Mouse (Mus musculus) B cell, adult 67 days (primary cell): ENCODE results near the gene H2-M10.1. TPM values are rescaled to one million over a fixed set of nuclear protein-coding genes. Genes with fewer than 3 reads are reported as not detected.

Experiments used
- total RNA-seq, 2 experiments: library from RNA; stranded (reverse); gene quantifications; 4 replicates each; pipeline ENCODE4 v1.2.4; 2023

Gene H2-M10.1
- not detected for total RNA-seq

DNA sequence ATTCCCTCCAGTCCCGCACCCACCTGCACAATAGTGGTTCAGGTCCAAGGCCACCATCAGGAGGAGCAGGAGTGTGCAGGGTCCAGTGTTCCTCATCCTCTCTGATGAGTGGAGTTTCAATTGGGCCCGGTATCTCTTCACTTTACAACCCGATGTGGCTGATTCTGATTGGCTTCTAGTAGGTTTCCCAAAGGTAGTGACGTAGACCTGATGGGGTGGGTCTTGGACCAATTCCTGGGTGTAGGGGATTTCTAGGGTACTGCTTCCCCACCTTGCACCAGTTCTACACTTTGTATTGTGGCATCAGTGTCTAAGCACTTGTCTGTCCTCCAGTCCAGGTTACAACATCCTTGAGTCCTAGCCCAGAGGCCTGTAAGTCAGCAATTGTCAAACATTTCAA is at the start of gene H2-M10.1:
Gene H2-M10.1 (minus strand): TSS at position 101 of the 400 bp plus-strand sequence.

DNA sequence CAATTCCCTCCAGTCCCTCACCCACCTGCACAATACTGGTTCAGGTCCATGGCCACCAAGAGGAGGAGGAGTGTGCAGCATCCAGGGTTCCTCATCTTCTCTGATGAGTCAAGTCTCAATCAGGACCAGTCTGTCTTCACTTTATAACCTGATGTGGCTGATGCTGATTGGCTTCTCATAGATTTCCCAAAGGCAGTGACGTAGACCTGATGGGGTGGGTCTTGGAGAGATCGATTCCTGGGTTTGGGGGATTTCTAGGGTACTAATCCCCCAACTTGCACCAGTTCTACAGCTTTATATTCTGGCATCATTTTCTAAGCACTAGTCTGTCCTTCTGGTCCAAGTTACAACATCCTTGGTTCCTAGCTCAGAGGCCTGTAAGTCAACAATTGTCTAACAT is 42.4 kb upstream of the H2-M10.1 start, which contains the start of gene H2-M10.3:
Gene H2-M10.3 (minus strand): TSS at position 101 of the 400 bp plus-strand sequence.

DNA sequence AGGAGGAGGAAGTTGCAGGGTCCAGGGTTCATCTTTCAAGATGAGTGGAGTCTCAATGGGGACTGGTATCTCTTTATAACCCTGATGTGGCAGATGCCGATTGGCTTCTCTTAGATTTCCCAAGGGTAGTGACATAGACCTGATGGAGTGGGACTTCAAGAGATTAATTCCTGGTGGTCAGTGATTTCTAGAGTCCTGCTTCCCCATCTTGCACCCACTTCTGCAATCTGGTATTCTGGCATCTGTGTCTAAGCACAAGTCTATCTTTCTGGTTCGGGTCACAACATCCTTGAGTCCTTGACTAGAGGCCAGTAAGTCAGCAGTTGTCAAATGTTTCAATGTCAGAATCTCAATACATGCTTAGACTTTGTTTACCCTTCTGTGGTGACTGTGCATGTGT is 39.6 kb downstream of the H2-M10.1 start, which contains the start of gene H2-M10.2:
Gene H2-M10.2 (minus strand): TSS at position 101 of the 400 bp plus-strand sequence.

Other genes with a start within 250 kb of the H2-M10.1 start
- gene Gm19684, start 204.5 kb downstream of the H2-M10.1 start, total RNA-seq = 1 to 10 TPM; 1.2 to 1.9 TPM
- 10 to 100 TPM; 11.2 to 17.6 TPM for gene Gm7030, start 196.7 kb downstream of the H2-M10.1 start, total RNA-seq
- under 1 TPM in 1 of 2 experiments, not detected in 1; 0.93 TPM for gene Gm8909, start 157.6 kb downstream of the H2-M10.1 start, total RNA-seq
- 1 to 10 TPM in 1 of 2 experiments, not detected in 1; 1.1 TPM for gene H2-T3, start 135.9 kb downstream of the H2-M10.1 start, total RNA-seq
- gene Rpp21, start 68.1 kb downstream of the H2-M10.1 start, total RNA-seq = 10 to 100 TPM; 61.6 to 61.8 TPM
- 10 to 100 TPM; 79.8 to 81.2 TPM for gene Trim39, start 53.9 kb downstream of the H2-M10.1 start, total RNA-seq
- gene H2-M10.2, start 39.7 kb downstream of the H2-M10.1 start, total RNA-seq = not detected
- gene H2-M10.3, start 42.3 kb upstream of the H2-M10.1 start, total RNA-seq = not detected
- not detected for gene H2-M10.4, start 136.2 kb upstream of the H2-M10.1 start, total RNA-seq
- gene H2-M11, start 220.9 kb upstream of the H2-M10.1 start, total RNA-seq = not detected